Mouse (Mus musculus) hindbrain, embryonic 14.5 days (tissue): ENCODE measurements around the gene Prodh2. TPM values are rescaled to one million over a fixed set of nuclear protein-coding genes. Genes with fewer than 3 reads are reported as not detected.
A peak's percentile ranks its signal among the peaks of the same experiment; 100 is the strongest.

ENCODE experiments used
- ATAC-seq: fragments of 200-750 bp; cut with Nextera tagmentation; 2 replicates; pipeline ENCODE4 v1.8.0; 2017; ENCODE audit warnings: moderate number of reproducible peaks, mild to moderate bottlenecking, moderate TSS enrichment, moderate library complexity; ENCODE audit not compliant: low FRiP score
- DNase-seq: peaks from one replicate; pipeline ENCODE4 v3.0.0-alpha.2; 2015; ENCODE audit warnings: low spot score
- H3K27ac ChIP-seq: fragments of 300-500 bp; sonication (generic); 2 replicates; pipeline ENCODE4 v1.5.1; 2014; ENCODE audit warnings: mild to moderate bottlenecking, moderate library complexity
- H3K27me3 ChIP-seq: fragments of 300-500 bp; sonication (generic); 2 replicates; pipeline ENCODE4 v1.6.1; 2014; ENCODE audit warnings: mild to moderate bottlenecking, low read length, mixed read lengths; ENCODE audit not compliant: control insufficient read depth, insufficient read depth
- H3K36me3 ChIP-seq: fragments of 300-500 bp; sonication (generic); replicated peaks from 2 replicates; pipeline ENCODE4 v1.6.1; 2014; ENCODE audit not compliant: control insufficient read depth, insufficient read depth
- H3K4me1 ChIP-seq: fragments of 300-500 bp; sonication (generic); replicated peaks from 2 replicates; pipeline ENCODE4 v1.6.1; 2014; ENCODE audit warnings: antibody characterized with exemption, low read length, mixed read lengths; ENCODE audit not compliant: control insufficient read depth, insufficient read depth
- H3K4me2 ChIP-seq: fragments of 300-500 bp; sonication (generic); replicated peaks from 2 replicates; pipeline ENCODE4 v1.6.1; 2014; ENCODE audit warnings: mild to moderate bottlenecking, moderate library complexity
- H3K4me3 ChIP-seq: fragments of 300-500 bp; sonication (generic); replicated peaks from 2 replicates; pipeline ENCODE4 v1.5.1; 2014; ENCODE audit warnings: mild to moderate bottlenecking, low read length
- H3K9ac ChIP-seq: fragments of 300-500 bp; sonication (generic); 2 replicates; pipeline ENCODE4 v1.6.1; 2014
- H3K9me3 ChIP-seq: fragments of 300-500 bp; sonication (generic); 2 replicates; pipeline ENCODE4 v1.6.1; 2016; ENCODE audit warnings: low read length; ENCODE audit not compliant: control insufficient read depth
- WGBS: fragments of 180-500 bp; shearing (Covaris S2); extraction: QIAGEN DNeasy Blood & Tissue Kit; methylation state at CpG from one replicate; pipeline ENCODE4 v1.1.7; 2014; 5-methylcytosine and 5-hydroxymethylcytosine counted together
- polyA plus RNA-seq: library from polyadenylated mRNA; unstranded; fragments of >200 nt; fragmentation: Nextera tagmentation; extraction: Ambion mirVana; gene quantifications from 2 replicates; pipeline ENCODE4 v1.2.1, GENCODE M21; 2014

Prodh2 gene
- polyA plus RNA-seq, 1 experiment from 2014 or later, result 0.48 TPM

DNA sequence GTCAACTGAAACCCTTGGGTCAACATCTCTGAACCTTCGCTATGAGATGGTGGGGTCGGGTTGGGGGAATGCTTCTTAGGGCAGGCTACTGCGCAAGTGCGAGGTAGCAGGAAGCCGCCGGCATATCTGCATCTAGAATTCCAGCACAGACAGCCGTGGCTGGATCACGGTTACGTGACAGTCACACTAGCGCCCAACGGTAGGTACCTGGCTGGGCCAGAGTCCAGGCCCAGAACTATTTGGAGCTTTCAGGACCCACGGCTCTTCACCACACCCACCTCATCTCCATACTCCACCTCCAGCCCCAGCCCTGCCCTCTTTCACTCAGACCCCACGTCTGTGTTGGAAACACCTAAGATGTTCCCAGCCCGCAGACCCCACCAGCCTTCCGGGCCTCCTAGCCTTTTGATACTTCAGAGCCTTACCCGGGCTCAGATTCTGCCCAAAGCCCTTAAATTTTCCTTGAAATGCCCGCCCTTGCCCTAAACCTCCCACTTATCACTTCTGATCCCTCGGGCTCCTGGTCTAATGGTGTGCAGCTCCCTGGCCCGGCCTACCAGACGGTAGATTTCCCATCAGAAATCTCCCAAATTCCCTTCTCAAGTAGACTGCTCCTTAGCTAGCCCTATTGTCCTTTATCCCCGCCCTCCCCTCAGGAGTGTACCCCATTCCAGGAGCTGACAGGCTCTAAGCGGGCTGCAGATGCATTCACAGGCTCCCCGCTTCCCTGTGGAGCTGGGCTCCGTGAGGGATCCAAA lies 21.8 kb downstream of the Prodh2 start:
- H3K4me1 ChIP-seq, result no peaks in the 10 kb centered on the region
- no peaks in the 10 kb centered on the region for H3K27me3 ChIP-seq
- H3K9me3 ChIP-seq, result no peaks in the 10 kb centered on the region
- H3K4me3 ChIP-seq, result no peak overlapping the region
- 64% methylated on average over 24 of the region's 24 CpGs for WGBS
- DNase-seq (no peak), ATAC-seq (no peak)
- H3K36me3 ChIP-seq, result no peaks in the 10 kb centered on the region
- no peak overlapping the region for H3K27ac ChIP-seq
- H3K4me2 ChIP-seq, result no peak overlapping the region
- no peak overlapping the region for H3K9ac ChIP-seq

DNA sequence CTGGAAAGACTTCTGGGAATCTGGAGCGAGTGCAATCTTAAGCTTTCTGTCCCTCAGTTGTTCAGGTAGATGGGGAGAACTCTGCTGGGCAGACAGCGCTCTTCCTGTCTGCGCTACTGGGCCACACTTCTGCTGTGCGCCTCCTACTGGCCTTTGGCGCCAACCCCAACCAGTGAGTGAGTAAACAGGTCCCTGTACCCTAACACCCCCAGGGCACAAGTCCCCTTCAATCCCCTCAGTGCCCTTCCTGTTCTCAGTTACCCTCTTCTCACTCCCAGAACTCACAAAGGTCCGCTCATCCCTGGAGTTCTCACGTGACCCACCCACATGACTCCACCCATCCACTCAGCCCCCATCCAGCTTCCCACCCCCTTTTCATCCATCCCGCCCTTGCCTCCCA lies 24.9 kb downstream of the Prodh2 start:
- Histone ChIP-seq H3K27me3 (no peaks in the 10 kb centered on the region), H3K9me3 (no peaks in the 10 kb centered on the region), H3K27ac (no peak overlapping the region), H3K9ac (no peak overlapping the region), H3K4me3 (no peak overlapping the region), H3K4me1 (no peaks in the 10 kb centered on the region; the same call in 1 of the 2 replicates), H3K36me3 (peaks cover 15% of the 10 kb centered on the region), H3K4me2 (no peak overlapping the region)
- DNase-seq (no peak), ATAC-seq (no peak)
- WGBS, result 41% methylated on average over 8 of the region's 8 CpGs

DNA sequence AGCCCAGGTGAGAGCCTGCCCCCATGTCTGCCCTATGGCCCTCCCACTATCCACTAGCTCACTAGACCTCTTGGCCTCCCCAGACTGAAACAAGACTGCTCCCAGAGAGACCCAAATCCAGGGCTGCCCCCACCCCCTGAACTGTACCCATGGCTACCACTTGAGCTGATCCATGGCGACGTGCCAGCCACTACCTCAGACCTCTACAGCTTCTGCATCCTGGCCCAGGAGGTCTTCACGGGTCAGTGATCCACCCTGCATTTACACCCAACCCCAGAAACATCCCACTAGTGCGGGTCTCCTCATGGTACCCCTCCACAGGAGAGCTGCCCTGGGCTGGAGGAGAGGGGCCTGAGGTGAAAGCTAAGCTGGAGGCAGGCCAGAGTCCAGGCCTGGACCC lies 27.0 kb downstream of the Prodh2 start:
- WGBS, result 58% methylated on average over 4 of the region's 4 CpGs
- no peak overlapping the region for H3K27ac ChIP-seq

DNA sequence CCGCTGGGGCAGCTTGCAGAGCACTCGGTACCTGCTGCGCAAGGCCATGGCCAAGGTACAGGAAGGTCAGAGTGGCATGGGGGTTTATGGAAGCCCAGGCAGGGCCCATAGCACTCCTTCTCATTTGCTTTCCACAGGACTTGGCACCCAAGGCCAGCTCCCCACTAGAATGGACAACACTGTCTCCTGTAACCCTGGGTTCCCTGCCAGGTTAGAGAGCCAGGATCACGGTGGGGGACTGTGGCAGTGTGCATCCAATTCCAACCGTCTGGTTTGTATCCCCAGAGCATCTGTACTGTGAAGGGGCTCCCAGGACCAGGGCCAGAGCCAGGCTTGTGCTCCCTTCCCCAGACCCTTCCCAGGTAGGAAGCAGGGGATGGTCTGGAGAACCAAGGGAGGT lies 27.4 kb downstream of the Prodh2 start:
- H3K4me3 ChIP-seq, result no peak overlapping the region
- no peak overlapping the region for H3K4me2 ChIP-seq
- H3K9ac ChIP-seq, result no peak overlapping the region
- no peaks in the 10 kb centered on the region; the same call in 1 of the 2 replicates for H3K4me1 ChIP-seq
- no peaks in the 10 kb centered on the region for H3K27me3 ChIP-seq
- 71% methylated on average over 5 of the region's 5 CpGs for WGBS
- H3K27ac ChIP-seq, result no peak overlapping the region
- DNase-seq (no peak), ATAC-seq (no peak)
- peaks cover 40% of the 10 kb centered on the region for H3K36me3 ChIP-seq
- no peaks in the 10 kb centered on the region for H3K9me3 ChIP-seq

More for the DNA sequence above, 27.0 kb downstream of the Prodh2 start:
- DNase-seq (no peak), ATAC-seq (peak; percentile 14; the same call in 1 of the 2 replicates)
- Histone ChIP-seq H3K27me3 (no peaks in the 10 kb centered on the region), H3K4me1 (no peaks in the 10 kb centered on the region; the same call in 1 of the 2 replicates), H3K4me2 (no peak overlapping the region), H3K36me3 (peaks cover 36% of the 10 kb centered on the region), H3K9me3 (no peaks in the 10 kb centered on the region), H3K9ac (no peak overlapping the region), H3K4me3 (no peak overlapping the region)

DNA sequence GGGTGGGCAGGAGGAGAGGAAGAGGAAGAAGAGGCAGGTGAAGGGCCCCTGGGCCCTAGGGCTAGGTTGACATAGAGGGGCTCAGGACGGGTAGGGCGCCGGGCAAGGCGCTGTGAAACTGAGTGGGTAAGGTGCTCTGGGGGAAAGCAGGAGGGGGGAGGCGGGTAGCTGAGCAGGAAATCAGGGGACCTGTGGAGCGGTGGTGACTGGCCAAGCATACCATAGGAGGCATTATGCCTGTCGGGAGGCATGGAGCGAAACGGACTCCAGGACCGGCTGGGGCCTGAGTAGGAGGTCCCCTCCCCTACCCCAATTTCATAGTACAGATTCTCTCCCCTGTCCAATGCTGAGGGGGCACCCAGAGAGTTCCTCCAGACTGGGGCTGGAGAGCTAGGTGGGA lies 29.4 kb downstream of the Prodh2 start:
- WGBS, result 75% methylated on average over 10 of the region's 10 CpGs
- H3K27me3 ChIP-seq, result no peaks in the 10 kb centered on the region
- DNase-seq (no peak), ATAC-seq (no peak)
- H3K36me3 ChIP-seq, result peaks cover 61% of the 10 kb centered on the region
- no peak overlapping the region for H3K27ac ChIP-seq
- H3K9me3 ChIP-seq, result no peaks in the 10 kb centered on the region
- H3K4me1 ChIP-seq, result no peaks in the 10 kb centered on the region; the same call in 1 of the 2 replicates
- H3K9ac ChIP-seq, result no peak overlapping the region
- no peak overlapping the region for H3K4me2 ChIP-seq
- H3K4me3 ChIP-seq, result no peak overlapping the region

DNA sequence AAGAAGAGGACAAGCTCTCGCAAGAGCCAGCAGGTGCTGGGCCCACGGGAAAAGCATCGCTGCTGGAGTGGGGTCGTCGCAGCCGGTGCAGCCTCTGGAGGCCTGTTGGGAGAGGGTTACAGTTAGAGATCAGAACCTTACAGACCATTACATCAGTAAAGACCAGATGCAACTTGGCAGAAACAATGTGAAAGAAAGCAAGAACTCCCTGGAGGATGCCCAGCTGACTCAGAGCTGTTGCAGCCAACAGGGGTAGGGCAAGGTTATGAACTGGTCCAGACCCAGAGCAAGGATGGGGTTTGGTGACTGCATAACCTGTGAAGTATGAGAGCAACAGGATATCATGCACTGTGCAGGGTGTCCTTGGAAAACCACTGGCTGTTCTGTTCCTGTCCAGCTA lies 31.1 kb downstream of the Prodh2 start:
- Histone ChIP-seq H3K36me3 (peaks cover 77% of the 10 kb centered on the region), H3K4me2 (no peak overlapping the region), H3K27ac (no peak overlapping the region), H3K4me3 (no peak overlapping the region), H3K9ac (no peak overlapping the region), H3K27me3 (no peaks in the 10 kb centered on the region), H3K9me3 (no peaks in the 10 kb centered on the region), H3K4me1 (no peaks in the 10 kb centered on the region; the same call in 1 of the 2 replicates)
- no peak for ATAC-seq
- DNase-seq, result no peak
- WGBS, result 86% methylated on average over 6 of the region's 6 CpGs

DNA sequence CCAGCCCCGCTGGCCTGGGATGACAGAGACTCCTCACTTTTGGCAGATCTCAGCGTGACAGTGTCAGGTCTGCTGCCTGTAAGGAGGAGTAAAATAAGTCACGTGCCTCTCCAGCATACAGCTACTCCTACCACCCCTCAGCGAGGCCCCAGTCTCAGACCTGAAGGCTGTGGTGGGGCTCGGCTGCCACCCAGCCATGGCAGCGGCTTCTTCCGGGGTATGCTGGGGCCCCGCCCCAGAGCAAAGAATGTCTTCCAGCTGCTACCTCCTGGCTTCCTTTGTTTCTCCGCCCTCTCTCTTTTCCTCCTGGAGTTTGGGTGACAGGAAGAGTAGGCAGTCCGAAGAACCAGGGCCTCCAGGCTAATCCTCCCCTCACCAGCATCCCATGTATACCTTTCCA lies 32.5 kb downstream of the Prodh2 start:
- Histone ChIP-seq H3K4me3 (no peak overlapping the region), H3K36me3 (peaks cover 91% of the 10 kb centered on the region), H3K4me2 (no peak overlapping the region), H3K9me3 (no peaks in the 10 kb centered on the region), H3K27me3 (no peaks in the 10 kb centered on the region), H3K9ac (no peak overlapping the region), H3K27ac (no peak overlapping the region), H3K4me1 (no peaks in the 10 kb centered on the region)
- ATAC-seq (no peak), DNase-seq (no peak)
- 42% methylated on average over 10 of the region's 10 CpGs for WGBS

DNA sequence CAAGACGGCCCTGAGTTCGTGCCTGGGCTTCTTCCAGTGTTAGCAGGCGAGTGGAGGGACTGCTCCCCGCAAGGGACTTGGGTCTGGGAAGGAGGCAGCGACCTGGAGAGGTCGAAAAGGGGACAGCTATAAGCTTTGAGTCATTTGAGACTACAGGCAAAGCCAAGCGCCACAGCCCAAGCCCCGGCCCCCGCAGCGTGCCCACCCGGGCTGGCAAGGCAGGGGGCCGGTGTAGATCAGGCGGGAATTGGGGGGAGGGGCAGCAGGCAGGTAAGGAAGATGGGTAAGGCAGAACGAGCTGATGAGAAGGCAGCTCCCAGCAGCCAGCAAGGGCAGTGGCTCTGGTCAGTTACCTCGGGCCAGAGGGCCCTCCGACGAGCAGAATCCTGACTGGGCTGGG lies 33.0 kb downstream of the Prodh2 start:
- Histone ChIP-seq H3K4me2 (no peak overlapping the region), H3K36me3 (peaks cover 96% of the 10 kb centered on the region), H3K4me3 (no peak overlapping the region), H3K27ac (no peak overlapping the region), H3K4me1 (0 out of 2 replicates have a peak, but pooled peaks cover 2% of the 10 kb centered on the region), H3K9me3 (no peaks in the 10 kb centered on the region), H3K9ac (no peak overlapping the region), H3K27me3 (no peaks in the 10 kb centered on the region)
- WGBS, result 31% methylated on average over 15 of the region's 17 CpGs
- DNase-seq (no peak), ATAC-seq (no peak)

DNA sequence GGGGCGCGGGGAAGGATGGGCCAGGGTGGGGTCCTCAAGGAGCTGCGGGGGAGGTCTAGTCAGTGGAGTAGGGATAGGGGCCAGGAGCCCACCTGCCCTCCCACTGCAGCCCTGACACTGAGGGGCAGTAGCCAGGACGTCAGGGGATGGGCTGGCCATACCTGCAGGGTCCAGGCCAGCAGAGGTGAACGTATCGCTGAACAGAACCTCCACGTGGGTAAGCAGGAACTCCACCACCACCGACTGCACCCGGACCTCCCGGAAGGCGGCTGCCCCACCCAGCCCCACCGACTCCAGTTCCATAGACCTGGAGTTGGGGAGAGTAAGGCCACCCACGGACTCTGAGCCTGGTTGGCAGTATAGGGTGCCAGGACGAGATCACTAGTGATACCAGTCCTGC lies 33.6 kb downstream of the Prodh2 start:
- peaks cover 8% of the 10 kb centered on the region for H3K4me1 ChIP-seq
- ATAC-seq (no peak), DNase-seq (no peak)
- no peaks in the 10 kb centered on the region for H3K9me3 ChIP-seq
- H3K4me3 ChIP-seq, result no peak overlapping the region
- H3K27me3 ChIP-seq, result no peaks in the 10 kb centered on the region
- H3K9ac ChIP-seq, result no peak overlapping the region
- H3K36me3 ChIP-seq, result peaks cover 100% of the 10 kb centered on the region
- WGBS, result 86% methylated on average over 14 of the region's 14 CpGs
- H3K27ac ChIP-seq, result no peak overlapping the region
- H3K4me2 ChIP-seq, result no peak overlapping the region
